Mouse (Mus musculus): ENCODE measurements around the gene Irf2.

Gene Irf2

GRCm38 (mm10) chr8:46799212-46799611, 59.7 kb downstream of the Irf2 start:
- in situ Hi-C loops (cut with MboI, MseI): no loop called here

GRCm38 (mm10) chr8:46799706-46800105, 60.2 kb downstream of the Irf2 start:
- in situ Hi-C loops (cut with MboI, MseI): no loop called here

GRCm38 (mm10) chr8:46801153-46801684, 61.7 kb downstream of the Irf2 start:
- in situ Hi-C loops (cut with MboI, MseI): no loop called here

- in situ Hi-C loops (cut with MboI, MseI): no loop called here
These were observed 62.5 kb downstream of the Irf2 start for GRCm38 (mm10) chr8:46802009-46802408.

- in situ Hi-C loops (cut with MboI, MseI): no loop called here
These were observed 65.2 kb downstream of the Irf2 start for GRCm38 (mm10) chr8:46804721-46805120.

- in situ Hi-C loops (cut with MboI, MseI): no loop called here
These were observed 71.6 kb downstream of the Irf2 start for GRCm38 (mm10) chr8:46811021-46811622.

GRCm38 (mm10) chr8:46811944-46812343, 72.4 kb downstream of the Irf2 start:
- in situ Hi-C loops (cut with MboI, MseI): no loop called here

- in situ Hi-C loops (cut with MboI, MseI): no loop called here
These were observed 73.4 kb downstream of the Irf2 start for GRCm38 (mm10) chr8:46812966-46813365.

GRCm38 (mm10) chr8:46818106-46818989, 78.8 kb downstream of the Irf2 start:
- in situ Hi-C loops (cut with MboI, MseI): no loop called here

- in situ Hi-C loops (cut with MboI, MseI): no loop called here
These were observed 79.4 kb downstream of the Irf2 start for GRCm38 (mm10) chr8:46818990-46819288.

- in situ Hi-C loops (cut with MboI, MseI): no loop called here
These were observed 89.3 kb downstream of the Irf2 start for GRCm38 (mm10) chr8:46828734-46829413.

- in situ Hi-C loops (cut with MboI, MseI): no loop called here
These were observed 90.0 kb downstream of the Irf2 start for GRCm38 (mm10) chr8:46829414-46830111.

- in situ Hi-C loops (cut with MboI, MseI): no loop called here
These were observed 90.8 kb downstream of the Irf2 start for GRCm38 (mm10) chr8:46830112-46830855.

- in situ Hi-C loops (cut with MboI, MseI): no loop called here
These were observed 92.4 kb downstream of the Irf2 start for GRCm38 (mm10) chr8:46831916-46832315.

- in situ Hi-C loops (cut with MboI, MseI): no loop called here
These were observed 92.9 kb downstream of the Irf2 start for GRCm38 (mm10) chr8:46832399-46832798.

GRCm38 (mm10) chr8:46833763-46834162, 94.2 kb downstream of the Irf2 start:
- in situ Hi-C loops (cut with MboI, MseI): no loop called here

- in situ Hi-C loops (cut with MboI, MseI): no loop called here
These were observed 94.9 kb downstream of the Irf2 start for GRCm38 (mm10) chr8:46834440-46834839.

GRCm38 (mm10) chr8:46836011-46836652, 96.6 kb downstream of the Irf2 start:
- in situ Hi-C loops (cut with MboI, MseI): no loop called here

GRCm38 (mm10) chr8:46836949-46837348, 97.4 kb downstream of the Irf2 start:
- in situ Hi-C loops (cut with MboI, MseI): no loop called here

- in situ Hi-C loops (cut with MboI, MseI): no loop called here
These were observed 98.5 kb downstream of the Irf2 start for GRCm38 (mm10) chr8:46838052-46838451.

- in situ Hi-C loops (cut with MboI, MseI): no loop called here
These were observed 100.9 kb downstream of the Irf2 start for GRCm38 (mm10) chr8:46840390-46840789.

Measured in T-helper 2 cell (primary cell).